Mouse (Mus musculus) ZHBTc4 (cell line): ENCODE results near the gene Abhd4.

Experiments used
- DNase-seq: peaks from one replicate; pipeline ENCODE4 v3.0.0-alpha.2; 2011; ENCODE audit warnings: low read depth, low spot score

Gene Abhd4

DNA sequence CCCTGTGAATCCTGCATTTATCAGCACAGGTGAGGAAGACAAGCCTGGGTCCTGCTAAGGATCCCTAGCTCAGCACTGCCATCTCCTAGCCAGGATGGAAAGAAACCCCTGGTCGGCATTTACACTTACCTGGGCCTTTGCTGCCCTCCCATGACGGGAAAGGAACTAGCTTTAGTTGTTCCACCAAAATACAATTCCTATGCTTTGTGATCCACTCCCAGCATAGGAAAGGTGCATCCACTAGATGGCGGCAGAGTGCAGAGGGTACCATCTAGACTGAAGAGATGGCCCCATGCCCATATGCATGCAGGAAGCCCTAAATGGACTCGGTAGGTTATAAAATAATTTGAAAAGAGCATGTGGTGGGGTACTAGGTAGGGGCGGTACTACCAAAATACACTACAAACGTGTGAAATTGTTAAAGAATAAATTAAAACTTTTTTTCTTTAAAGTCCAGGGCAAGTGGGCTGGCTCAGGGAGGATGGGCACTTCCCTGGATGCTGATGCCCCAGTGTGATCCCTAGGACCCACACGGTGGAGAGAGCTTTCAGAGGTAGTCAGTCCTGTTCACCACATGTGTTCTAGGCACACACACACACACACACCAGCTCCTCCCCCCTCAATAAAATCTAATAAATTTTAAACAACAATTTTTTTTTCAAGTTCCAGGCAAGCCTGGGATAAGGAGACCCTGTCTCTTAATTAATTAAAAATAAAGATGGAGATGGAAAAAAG lies 14.8 kb upstream of the Abhd4 start:
- DNase-seq = peak; percentile 86

DNA sequence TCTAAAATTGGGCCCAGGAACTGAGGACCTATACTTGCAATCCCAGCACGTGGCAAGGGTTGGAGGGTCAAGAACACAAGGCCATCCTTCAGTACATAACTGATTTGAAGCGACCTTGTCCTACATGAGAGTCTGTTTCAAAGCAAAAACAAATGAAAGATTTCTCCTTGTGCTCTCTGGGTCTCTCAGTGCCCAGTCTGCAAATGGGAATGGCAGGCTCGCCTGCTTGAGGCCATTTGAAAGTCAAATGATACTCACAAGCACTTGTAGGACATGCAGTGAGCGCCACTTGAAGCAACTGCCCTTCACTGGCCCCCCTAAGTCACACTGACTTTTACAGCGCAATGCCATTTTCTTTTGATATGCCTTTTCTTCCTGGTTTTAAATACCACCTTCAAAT lies 13.4 kb upstream of the Abhd4 start:
- DNase-seq = no peak

DNA sequence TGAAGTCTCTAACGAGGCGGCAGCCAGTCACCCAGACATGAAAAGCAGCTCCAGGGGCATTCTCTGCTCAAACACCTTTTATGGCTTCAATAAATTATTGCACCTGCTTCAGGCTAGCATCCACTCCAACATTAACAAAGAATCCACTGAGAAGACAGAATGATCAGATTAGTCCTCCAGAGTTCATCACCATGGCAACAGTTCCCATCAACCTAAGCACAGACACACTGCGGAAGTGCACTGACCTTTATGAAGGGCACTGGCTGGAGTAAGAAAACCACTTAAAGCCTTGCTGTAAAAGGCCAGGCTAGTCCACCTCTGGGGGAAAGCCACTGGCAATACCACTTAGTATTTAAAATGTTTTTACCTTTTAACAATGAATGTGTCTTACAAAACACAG lies 9.8 kb upstream of the Abhd4 start:
- DNase-seq = no peak

DNA sequence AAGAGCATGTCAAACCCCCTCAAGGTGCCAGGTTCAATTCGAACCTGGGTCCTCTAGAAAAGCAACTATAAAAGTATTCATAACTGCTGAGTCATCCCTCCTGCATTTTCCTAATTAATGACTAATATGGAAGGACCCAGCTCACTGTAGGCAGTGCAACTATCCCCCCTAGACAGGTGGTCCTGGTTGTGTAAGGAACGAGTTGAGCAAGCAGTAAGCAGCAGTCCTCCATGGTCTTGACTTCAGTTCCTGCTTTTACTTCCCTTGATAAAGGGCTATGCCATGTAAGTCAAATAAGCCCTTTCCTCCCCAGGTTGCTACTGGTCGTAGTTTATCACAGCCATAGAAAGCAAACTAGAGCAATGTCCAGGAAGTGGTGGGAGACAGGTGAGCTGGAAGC lies 7.8 kb upstream of the Abhd4 start:
- no peak for DNase-seq

DNA sequence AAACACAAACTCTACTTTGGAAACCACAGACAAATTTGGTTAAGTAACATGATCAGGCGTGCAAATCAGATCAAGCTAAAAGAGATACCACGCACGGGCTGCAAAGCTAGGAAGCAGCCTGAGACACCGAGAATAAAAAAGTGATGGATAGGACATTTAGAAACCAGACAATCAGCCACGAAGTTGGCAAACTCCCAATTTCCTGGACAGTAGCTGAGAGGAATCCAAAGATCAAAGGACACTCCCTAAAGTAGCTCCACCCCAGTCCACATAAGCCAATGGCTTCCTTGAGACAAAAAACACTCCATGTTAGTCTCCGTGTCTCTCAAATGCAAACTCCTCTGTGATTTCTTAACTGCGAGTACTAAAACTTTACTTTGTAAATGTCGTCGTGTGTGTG lies 4.7 kb upstream of the Abhd4 start:
- peak; percentile 80 for DNase-seq

DNA sequence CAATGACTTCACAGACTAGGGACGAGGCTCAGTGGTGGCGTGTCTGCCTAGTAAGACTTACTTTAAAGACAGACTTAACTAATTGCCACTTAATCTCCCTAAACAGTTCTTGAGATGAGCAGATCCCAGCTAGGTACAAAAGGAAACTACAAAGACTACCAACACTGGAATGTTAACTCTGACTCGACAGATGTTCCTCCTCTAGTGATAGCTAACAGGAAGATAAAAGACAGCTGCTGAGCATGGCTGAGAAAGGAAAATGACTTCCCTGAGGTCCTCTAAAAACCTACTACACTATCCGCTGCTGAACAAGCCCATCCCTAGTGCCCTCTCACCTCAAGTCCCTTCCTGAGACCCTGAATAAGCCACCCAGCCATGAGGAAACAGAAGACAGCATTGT lies 3.9 kb upstream of the Abhd4 start:
- DNase-seq = no peak

DNA sequence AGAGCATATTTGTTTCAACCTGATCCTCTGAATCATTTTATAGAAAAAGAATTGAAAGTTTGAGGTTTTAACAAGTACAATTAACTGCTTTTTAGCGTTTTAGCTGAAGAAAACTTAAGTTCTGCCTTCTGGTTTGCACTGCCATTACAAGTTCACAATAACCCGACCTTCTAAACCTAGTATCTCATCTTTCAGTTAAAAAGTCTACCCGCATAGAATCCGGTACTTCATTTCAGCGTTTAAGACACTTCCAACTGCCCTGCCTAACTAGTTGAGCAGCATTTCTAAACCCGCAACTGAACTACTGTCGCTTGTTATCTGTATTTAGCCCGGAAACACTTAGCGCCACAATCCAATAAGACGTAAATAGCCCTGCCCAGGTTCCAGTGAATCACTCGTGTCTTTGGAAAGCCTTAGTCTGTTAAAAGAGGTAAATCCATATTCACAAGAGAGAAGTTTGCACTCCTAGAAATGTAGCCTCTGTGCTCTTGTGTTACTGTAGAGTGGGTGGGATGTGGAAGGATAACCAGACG lies 748 bp downstream of the Abhd4 start:
- no peak for DNase-seq

DNA sequence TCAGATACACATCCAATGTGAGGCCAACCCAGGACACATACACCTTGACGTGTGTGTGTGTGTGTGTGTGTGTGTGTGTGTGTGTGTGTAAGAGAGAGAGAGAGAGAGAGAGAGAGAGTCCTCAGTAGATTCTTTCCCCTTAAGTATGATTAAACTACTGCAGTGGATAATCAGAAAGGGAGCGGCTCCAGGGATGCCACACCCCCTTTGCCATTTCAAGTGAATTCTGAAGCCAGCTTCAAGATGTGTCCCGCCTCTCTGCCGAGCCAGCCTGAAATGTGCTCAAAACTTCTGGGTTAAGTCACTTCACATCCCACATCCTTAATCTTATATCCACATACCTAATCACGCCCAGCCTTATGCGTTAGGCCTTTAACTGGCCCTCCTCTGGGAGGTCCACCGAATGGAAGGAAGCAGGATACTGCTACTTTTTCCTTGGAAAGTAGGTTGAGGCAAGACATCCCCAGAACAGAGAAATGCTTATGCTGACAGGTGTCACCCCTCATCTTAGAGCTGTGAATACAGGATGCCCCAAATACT lies 4.2 kb downstream of the Abhd4 start:
- no peak for DNase-seq

DNA sequence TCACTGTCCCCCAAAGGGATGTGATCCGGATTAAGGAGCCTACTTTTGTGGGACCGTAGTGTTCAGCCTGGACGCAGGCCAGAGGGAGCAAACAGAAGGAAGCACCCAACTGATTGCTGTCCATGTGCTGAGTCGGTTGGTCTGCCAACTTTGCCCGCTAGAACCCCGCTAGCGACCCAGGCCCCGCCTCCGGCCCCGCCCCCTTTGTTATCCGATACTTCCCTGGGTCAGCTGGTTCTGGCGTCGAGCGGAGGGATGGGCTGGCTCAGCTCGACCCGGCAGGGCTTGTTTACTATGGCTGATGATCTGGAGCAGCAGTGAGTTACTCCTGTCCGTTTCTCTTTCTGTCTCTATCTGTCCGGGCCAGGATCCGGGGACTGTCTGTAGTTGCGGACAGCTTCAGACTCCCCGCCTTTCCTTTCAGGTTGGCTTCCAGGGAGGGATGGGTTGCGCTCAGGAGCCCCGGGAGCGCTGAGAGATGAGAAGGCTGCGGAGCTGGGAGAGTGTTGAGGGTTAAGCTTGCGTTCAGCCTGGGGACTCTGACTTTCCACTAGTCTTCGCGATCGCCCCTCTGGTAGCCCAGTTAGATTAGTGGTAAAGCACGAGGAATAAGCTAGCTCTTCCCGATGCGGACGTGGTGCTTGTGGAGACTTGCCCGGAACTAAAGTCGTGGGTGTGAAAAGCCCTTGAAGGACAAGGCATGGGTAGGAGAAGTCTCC lies 5.2 kb downstream of the Abhd4 start:
- peak; percentile 97 for DNase-seq

DNA sequence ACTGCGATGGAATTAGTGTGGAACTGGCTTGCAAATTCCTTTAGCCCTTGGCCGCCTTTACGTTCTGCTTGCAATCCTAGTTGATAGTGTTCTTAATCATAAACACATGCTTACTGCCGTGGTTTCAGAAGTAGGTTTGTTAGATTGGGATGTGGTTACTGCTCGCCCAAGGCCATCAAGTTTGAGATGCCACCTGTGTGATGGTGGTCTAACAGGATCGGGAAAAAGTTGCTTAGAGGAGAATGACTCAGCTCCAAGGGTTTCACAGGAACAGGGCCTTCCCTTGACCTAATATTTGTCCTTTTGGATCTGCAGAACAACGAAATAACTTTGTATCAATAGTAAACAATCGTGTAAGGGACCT lies 5.7 kb downstream of the Abhd4 start:
- DNase-seq = no peak

DNA sequence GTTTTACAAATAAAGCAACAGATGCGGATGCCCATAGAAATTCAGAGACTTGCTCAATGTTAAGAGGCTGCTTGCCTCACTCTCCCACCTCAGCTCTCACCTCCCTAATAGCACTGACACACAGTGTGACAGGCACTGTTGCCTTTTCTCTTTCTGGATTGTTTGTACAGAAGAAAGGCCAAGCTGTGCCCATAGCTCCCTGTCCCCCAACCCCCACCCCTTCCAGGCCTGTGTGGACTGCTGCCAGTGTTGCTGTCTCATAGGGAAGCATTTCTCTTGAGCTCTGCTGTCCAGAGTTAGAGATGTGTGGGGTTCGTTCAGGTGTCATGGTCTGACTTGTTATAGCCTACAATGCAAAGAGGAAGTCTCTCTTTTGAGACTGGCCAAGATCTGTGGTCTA lies 6.2 kb downstream of the Abhd4 start:
- DNase-seq = no peak

DNA sequence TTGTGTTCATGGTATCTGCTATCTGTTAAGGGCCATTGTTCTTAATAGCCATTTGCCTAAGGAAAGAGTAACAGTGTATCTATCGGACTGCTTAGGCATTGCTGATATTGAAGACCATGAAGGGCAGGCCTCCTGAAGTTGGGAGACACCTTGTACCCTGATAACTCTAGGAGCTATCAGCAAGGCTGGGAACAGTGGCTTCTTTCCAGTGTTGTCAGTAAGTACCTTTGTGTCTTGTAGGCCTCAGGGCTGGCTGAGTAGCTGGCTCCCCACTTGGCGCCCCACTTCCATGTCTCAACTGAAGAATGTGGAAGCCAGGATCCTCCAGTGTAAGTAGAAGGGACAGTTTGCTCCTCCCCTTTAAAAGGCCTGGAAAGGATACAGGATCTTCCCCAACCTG lies 7.4 kb downstream of the Abhd4 start:
- DNase-seq = no peak

DNA sequence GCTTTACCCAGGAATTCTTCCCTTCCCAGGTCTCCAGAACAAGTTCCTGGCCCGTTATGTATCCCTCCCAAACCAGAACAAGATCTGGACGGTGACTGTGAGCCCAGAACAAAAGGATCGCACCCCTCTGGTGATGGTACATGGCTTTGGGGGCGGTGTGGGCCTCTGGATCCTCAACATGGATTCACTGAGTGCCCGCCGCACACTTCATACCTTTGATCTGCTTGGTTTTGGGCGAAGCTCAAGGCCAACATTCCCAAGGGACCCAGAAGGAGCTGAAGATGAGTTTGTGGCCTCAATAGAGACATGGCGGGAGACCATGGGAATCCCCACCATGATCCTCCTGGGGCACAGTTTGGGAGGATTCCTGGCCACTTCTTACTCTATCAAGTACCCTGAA lies 8.6 kb downstream of the Abhd4 start:
- no peak for DNase-seq

DNA sequence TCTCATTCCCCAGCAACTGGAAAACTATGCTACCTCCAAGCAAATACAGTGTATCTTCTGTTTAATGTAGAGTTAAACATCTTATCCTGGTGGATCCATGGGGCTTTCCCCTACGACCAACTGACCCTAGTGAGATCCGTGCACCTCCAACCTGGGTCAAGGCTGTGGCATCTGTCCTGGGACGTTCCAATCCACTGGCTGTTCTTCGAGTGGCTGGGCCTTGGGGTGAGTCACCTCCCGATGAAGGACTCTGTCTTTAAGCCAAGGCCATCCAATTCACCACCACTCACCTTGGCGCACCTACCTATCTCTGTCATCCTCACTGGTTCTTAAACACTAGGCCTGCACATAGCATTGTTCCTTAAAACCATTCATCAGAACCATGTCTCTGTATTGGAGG lies 9.1 kb downstream of the Abhd4 start:
- no peak for DNase-seq

DNA sequence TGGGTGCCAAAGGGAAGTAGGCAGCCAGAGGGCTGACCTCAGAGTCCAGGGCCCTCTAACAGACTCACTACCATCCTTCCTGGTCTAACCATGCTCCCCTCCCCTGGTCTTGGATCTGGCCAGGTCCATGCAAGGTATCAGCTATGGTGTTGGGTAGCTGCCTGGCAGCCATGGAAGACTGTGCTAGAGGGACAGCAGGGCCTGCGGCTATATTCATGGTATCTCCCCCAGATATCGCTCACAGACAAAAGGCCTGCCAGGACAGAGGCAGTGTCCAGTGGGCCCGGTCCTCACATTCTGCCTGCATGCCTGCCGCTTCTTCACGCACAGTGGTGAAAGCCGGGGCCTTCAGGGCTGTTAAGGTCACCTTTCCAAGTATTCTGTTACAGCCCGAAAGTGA lies 10.2 kb downstream of the Abhd4 start:
- DNase-seq = no peak

DNA sequence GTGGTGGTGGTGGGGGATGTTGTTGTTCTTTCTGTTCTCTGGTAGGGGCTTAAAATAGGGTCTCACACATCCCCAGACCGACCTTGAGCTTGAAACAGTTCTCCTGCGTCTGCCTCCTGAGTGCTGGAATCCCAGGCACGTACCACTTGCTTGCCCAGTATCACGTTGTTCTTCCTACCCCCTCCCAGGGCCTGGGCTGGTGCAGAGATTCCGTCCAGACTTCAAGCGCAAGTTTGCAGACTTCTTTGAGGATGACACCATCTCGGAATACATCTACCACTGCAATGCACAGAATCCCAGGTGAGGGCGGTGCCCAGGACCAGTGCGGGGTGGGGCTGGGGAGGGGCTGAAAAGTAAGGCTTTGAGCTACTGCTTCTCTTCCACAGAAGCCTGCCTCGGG lies 11.1 kb downstream of the Abhd4 start:
- DNase-seq = no peak

DNA sequence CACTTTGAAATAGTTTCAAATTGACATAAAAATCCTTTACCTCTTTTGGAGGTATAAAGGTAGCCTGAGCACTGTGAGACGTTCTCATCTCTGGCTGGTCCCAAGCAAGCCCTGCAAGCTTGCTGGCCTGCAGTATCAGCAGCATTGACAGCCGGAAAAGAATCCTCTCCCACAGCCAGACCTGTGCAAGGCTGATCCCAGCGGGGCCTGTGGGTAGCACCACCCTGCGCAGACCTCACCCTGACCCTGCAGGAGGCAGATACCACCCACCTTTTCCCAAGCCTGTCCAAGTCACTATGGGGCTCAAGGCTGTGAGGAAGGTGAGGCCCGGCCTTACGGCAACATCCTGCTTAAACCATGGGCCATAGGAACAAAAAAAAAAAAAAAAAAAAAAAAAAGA lies 12.0 kb downstream of the Abhd4 start:
- no peak for DNase-seq

DNA sequence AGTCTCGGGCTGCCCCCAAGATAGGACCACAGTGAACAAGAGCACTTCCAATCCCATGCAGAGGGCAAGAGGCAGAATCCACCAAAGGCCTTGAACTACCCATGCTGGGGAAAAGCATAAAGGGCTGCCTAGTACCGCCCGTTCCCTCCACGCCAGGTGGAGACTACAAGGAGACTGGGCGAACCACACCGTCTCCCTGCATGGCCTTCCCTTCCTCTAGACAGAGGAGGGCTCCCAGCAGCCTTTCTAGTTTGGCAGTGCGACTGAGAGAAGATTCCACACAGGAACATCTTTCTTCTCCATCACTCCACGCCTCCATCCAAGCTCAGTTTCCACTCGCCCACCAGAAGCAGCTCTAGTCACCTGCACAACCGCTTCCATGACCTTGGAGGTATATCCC lies 14.0 kb downstream of the Abhd4 start:
- DNase-seq = no peak

DNA sequence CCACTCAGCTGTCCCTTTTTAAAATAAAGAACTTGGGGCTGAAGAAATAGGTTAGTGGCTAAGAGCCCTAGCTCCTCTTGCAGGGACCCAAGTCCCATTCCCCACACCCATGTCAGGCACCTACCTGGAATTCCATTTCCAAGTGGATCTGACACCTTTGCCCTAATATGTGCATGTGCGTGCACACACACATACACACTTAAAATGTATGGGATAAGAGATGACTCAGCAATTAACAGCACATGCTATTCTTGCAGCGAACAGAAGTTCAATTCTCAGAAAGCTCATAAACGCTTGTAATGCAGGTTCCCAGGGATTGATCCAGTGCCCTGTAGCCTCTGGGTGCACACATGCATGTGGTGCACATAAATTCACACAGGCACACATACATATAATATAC lies 15.6 kb downstream of the Abhd4 start:
- DNase-seq = no peak

DNA sequence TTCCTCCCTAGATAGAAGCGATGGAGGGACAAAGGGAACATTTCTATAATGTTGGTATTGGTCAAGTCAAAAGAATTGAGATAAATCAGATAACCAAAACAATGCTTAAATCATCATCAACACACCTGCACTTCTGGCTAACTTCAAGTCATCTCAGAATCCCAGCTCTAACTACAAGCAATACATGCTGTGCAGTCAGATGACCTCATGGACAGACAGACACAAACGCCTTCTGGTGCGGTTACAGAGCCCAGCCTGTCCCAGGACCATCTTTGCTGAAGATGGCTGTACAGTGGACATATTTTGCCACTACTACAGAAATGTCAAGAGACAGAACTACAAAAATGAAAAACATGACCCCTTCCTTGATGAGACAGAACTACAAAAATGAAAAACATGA lies 16.4 kb downstream of the Abhd4 start:
- DNase-seq = no peak

DNA sequence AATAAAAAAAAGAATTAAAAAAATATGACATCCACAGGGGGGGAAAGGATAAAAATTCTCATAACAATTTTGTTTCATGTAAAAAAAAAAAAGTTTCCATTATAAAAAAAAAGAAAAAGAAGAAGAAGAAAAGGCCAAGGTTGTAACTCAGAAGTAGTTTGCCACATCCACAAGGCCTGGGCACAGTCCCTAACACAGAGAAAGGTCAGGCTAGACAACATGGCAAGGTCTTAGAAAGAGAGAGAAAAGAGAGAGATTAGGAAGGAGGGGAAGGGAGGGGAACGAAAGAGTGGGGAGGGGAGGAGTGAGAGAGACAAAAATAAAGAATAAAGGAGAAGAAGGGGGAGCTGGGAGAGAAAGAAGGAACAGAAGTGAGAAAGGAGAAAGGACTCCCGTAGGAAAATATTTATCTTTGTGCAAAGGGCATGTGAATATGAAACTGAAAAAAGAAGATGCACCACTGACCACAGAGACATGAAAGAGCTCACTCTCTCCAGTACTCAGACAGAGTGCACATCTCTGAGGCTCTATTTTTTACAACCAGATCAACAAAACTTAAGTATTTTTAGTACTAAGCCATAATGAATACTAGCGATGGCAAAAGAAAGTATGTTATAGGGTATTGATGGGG lies 18.1 kb downstream of the Abhd4 start:
- DNase-seq = no peak

DNA sequence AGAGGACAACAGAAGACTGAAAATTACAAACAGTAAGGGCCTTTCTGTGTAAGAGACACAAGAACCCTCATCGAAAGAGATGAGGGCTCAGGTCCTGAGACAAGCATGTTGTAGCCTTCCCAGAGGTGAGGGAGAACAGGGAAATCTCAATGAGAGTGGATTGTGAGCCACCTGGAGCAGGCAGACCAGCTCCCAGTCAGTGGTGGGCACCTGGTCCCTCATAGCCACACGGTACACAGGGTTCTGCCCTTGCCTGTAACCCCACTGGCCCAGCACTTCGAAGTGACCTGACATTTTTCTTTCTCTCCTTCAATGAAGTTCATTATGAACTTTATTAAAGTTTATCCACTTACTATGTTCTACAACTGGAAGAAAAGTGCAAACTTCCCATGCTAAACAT lies 18.7 kb downstream of the Abhd4 start:
- no peak for DNase-seq

DNA sequence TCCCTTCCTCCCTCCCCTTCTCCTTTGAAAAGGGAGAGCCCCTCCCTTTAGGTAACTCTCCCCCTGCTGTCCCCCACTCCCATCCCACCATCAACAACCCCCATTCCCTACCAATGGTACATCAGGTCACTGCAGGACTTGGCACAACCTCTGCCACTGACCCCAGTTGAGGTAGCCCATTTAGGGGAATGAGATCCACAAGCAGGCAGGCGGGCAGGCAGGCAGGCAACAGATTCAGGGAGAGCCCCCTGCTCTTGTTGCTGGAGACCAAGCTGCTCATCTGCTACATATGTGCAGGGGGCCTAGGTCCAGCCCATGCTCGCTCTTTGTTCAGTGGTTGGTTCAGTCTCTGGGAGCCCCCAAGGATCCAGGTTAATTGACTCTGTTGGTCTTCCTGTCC lies 22.5 kb downstream of the Abhd4 start:
- no peak for DNase-seq
